Mouse (Mus musculus) olfactory bulb, adult 2 months (tissue): Measurements from ENCODE around the gene Apoc1.

Source experiments
- CTCF ChIP-seq: fragments of 200-500 bp; IDR thresholded peaks from 2 replicates; pipeline ENCODE4 v1.5.1; 2012; ENCODE audit warnings: low read depth, mild to moderate bottlenecking, low read length, moderate library complexity; ENCODE audit not compliant: insufficient read depth
- POLR2A ChIP-seq: fragments of 200-500 bp; IDR thresholded peaks from 2 replicates; pipeline ENCODE4 v1.6.1; 2012; ENCODE audit warnings: mild to moderate bottlenecking, low read depth, low read length, moderate library complexity; ENCODE audit not compliant: insufficient read depth

DNA sequence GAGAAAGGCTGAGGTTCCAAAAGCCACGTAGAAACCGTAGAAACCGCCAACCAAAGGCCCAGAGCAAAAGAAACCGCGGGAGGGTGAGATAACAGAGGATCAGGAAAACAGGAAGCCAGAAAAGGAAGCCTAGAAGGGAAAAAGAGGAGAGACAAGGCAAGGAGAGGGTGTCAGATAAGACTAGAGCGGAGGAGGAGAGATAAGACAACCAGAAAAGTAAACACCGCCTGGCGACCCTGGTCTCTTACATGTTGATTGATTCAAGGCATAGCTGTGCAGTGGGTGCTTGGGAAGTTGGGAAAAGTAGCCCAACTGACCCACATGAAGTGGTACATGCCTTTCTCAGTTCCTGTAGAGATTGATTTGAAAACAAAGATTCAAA, 2.7 kb upstream of the Apoc1 start:
- TF ChIP-seq POLR2A (no peak), CTCF (no peak)
